Mouse (Mus musculus) myocyte (in vitro differentiated cells): ENCODE data around the gene D130043K22Rik. TPM values are rescaled to one million over a fixed set of nuclear protein-coding genes. Genes with fewer than 3 reads are reported as not detected.

Experiments
- H3K27me3 ChIP-seq: one replicate; pipeline ENCODE4 v1.6.1; 2011; ENCODE audit not compliant: control insufficient read depth, insufficient read depth, insufficient read length
- H3K36me3 ChIP-seq: one replicate; pipeline ENCODE4 v1.6.1; 2011; ENCODE audit not compliant: control insufficient read depth, insufficient read depth
- H3K4me2 ChIP-seq: one replicate; pipeline ENCODE4 v1.6.1; 2011; ENCODE audit warnings: low read depth, control low read depth
- H3K4me3 ChIP-seq: one replicate; pipeline ENCODE4 v1.5.1; 2011; ENCODE audit warnings: mild to moderate bottlenecking, control low read depth, moderate library complexity
- H3K79me2 ChIP-seq: one replicate; pipeline ENCODE4 v1.6.1; 2011; ENCODE audit not compliant: control insufficient read depth, insufficient read depth
- H3ac ChIP-seq: one replicate; pipeline ENCODE4 v1.6.1; 2011; ENCODE audit not compliant: control insufficient read depth, insufficient read length
- CEBPB ChIP-seq: IDR thresholded peaks from 2 replicates; pipeline ENCODE4 v1.6.1; 2011; ENCODE audit warnings: mild to moderate bottlenecking, moderate library complexity; ENCODE audit not compliant: poor library complexity, insufficient read depth, severe bottlenecking
- E2F4 ChIP-seq: IDR thresholded peaks from one replicate; pipeline ENCODE4 v1.6.1; 2011; ENCODE audit warnings: mild to moderate bottlenecking, control low read depth, moderate library complexity; ENCODE audit not compliant: insufficient read depth
- MAX ChIP-seq: IDR thresholded peaks from one replicate; pipeline ENCODE4 v1.6.1; 2011; ENCODE audit warnings: low read depth, mild to moderate bottlenecking, control low read depth
- MYOD1 ChIP-seq, 3 experiments: IDR thresholded peaks; one replicate each; pipeline ENCODE4 v1.6.1; 2011; ENCODE audit warnings: control low read depth in 2 of 3, low read depth in 2 of 3, mild to moderate bottlenecking in 2 of 3, moderate library complexity in 1 of 3; ENCODE audit not compliant: insufficient read length in 2 of 3, control insufficient read depth in 1 of 3
- MYOG ChIP-seq, 3 experiments: IDR thresholded peaks; one replicate each; pipeline ENCODE4 v1.6.1; 2011; ENCODE audit warnings: control low read depth in 2 of 3, low read depth in 2 of 3, mild to moderate bottlenecking in 2 of 3; ENCODE audit not compliant: insufficient read length in 2 of 3, control insufficient read depth in 1 of 3, insufficient read depth in 1 of 3
- POLR2A ChIP-seq: IDR thresholded peaks from one replicate; pipeline ENCODE4 v1.6.1; 2011; ENCODE audit warnings: low read depth, mild to moderate bottlenecking, control low read depth, moderate library complexity; ENCODE audit not compliant: insufficient read length
- POLR2AphosphoS2 ChIP-seq: IDR thresholded peaks from one replicate; pipeline ENCODE4 v1.6.1; 2011; ENCODE audit warnings: low read depth, control low read depth; ENCODE audit not compliant: insufficient read length
- REST ChIP-seq: IDR thresholded peaks from one replicate; pipeline ENCODE4 v1.6.1; 2011; ENCODE audit warnings: mild to moderate bottlenecking, control low read depth, moderate library complexity; ENCODE audit not compliant: insufficient read depth, insufficient read length
- SRF ChIP-seq: IDR thresholded peaks from one replicate; pipeline ENCODE4 v1.6.1; 2011; ENCODE audit warnings: low read depth; ENCODE audit not compliant: control insufficient read depth, insufficient read length
- TCF12 ChIP-seq: IDR thresholded peaks from one replicate; pipeline ENCODE4 v1.6.1; 2011; ENCODE audit warnings: mild to moderate bottlenecking, control low read depth; ENCODE audit not compliant: poor library complexity, insufficient read depth, severe bottlenecking
- TCF3 ChIP-seq: IDR thresholded peaks from one replicate; pipeline ENCODE4 v1.6.1; 2011; ENCODE audit warnings: low read depth, control low read depth; ENCODE audit not compliant: insufficient read length
- USF1 ChIP-seq: IDR thresholded peaks from one replicate; pipeline ENCODE4 v1.6.1; 2011; ENCODE audit warnings: low read depth, mild to moderate bottlenecking, control low read depth, moderate library complexity
- polyA plus RNA-seq: library from polyadenylated mRNA; unstranded; fragments of >200 nt; fragmentation: generic; extraction: Trizol; gene quantifications from one replicate; pipeline ENCODE4 v1.2.1, GENCODE M21; 2012; ENCODE audit warnings: missing spikeins

D130043K22Rik gene
- polyA plus RNA-seq, 1 experiment: not detected

DNA sequence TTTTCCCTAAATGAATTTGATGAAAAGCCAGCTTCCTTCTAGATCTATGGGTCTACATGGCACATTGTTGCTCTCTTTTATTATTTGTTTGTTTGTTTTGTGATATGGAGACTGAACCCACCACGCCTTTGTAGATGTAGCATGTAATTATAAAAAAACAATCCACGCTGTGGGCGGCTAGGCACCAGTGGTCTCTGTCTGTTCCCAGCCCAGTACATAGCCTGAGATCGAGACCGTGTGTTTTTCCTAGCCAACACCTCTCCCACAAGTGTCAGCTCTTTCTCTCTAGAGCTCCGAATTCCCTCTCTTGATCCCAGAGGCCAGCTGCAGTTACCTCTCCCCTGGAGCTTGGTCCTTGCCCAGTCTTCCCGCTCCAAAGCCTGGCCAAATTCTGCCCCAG lies 23.3 kb downstream of the D130043K22Rik start:
- TF ChIP-seq E2F4 (no peak), SRF (no peak), USF1 (no peak)
- Histone ChIP-seq H3K4me3 (no peak overlapping the region), H3ac (no peak overlapping the region), H3K79me2 (no peaks in the 10 kb centered on the region), H3K27me3 (no peaks in the 10 kb centered on the region), H3K36me3 (no peaks in the 10 kb centered on the region), H3K4me2 (no peak overlapping the region)

- H3K4me3 ChIP-seq: no peak overlapping the region
- no peaks in the 10 kb centered on the region for H3K27me3 ChIP-seq
- H3K4me2 ChIP-seq: no peak overlapping the region
- TF ChIP-seq TCF12: no peak
- TF ChIP-seq CEBPB: no peak
- no peak for TF ChIP-seq MYOG (IDR thresholded peaks at IDR 0.05; ENCODE audit: control insufficient read depth in 1 of 3, insufficient read depth in 1 of 3, insufficient read length in 2 of 3, low read depth in 2 of 3)
- TF ChIP-seq SRF: no peak
- TF ChIP-seq POLR2A: no peak
- no peak for TF ChIP-seq E2F4
- no peak for TF ChIP-seq POLR2AphosphoS2
- TF ChIP-seq MYOD1 (IDR thresholded peaks at IDR 0.05; ENCODE audit: control insufficient read depth in 1 of 3, insufficient read length in 2 of 3, low read depth in 2 of 3): no peak
- no peak for TF ChIP-seq REST
- no peak for TF ChIP-seq MAX
- no peak for TF ChIP-seq TCF3
- TF ChIP-seq USF1: no peak
- no peaks in the 10 kb centered on the region for H3K36me3 ChIP-seq
- no peak overlapping the region for H3ac ChIP-seq
- no peaks in the 10 kb centered on the region for H3K79me2 ChIP-seq
These were observed 34.6 kb downstream of the D130043K22Rik start for GRCm38 (mm10) chr13:24879359-24880040.

- Histone ChIP-seq H3K27me3 (no peaks in the 10 kb centered on the region), H3K4me3 (no peak overlapping the region), H3K4me2 (no peak overlapping the region), H3K36me3 (no peaks in the 10 kb centered on the region), H3K79me2 (no peaks in the 10 kb centered on the region), H3ac (no peak overlapping the region)
- no peak for TF ChIP-seq SRF
- TF ChIP-seq TCF12: no peak
These were observed 35.3 kb downstream of the D130043K22Rik start for GRCm38 (mm10) chr13:24880208-24880607.

- TF ChIP-seq MYOG (IDR thresholded peaks at IDR 0.05; ENCODE audit: control insufficient read depth in 1 of 3, insufficient read depth in 1 of 3, insufficient read length in 2 of 3, low read depth in 2 of 3): no peak
- Histone ChIP-seq H3K4me3 (no peak overlapping the region), H3K4me2 (no peak overlapping the region), H3K79me2 (no peaks in the 10 kb centered on the region), H3K36me3 (no peaks in the 10 kb centered on the region), H3K27me3 (no peaks in the 10 kb centered on the region), H3ac (no peak overlapping the region)
These were observed 35.8 kb downstream of the D130043K22Rik start for GRCm38 (mm10) chr13:24880704-24881103.

- TF ChIP-seq REST: no peak
- TF ChIP-seq SRF: no peak
- TF ChIP-seq TCF3: no peak
- TF ChIP-seq POLR2A: no peak
- TF ChIP-seq TCF12: no peak
- TF ChIP-seq E2F4: no peak
- no peak for TF ChIP-seq MAX
- TF ChIP-seq CEBPB: no peak
- no peak for TF ChIP-seq POLR2AphosphoS2
- no peak for TF ChIP-seq MYOG (IDR thresholded peaks at IDR 0.05; ENCODE audit: control insufficient read depth in 1 of 3, insufficient read depth in 1 of 3, insufficient read length in 2 of 3, low read depth in 2 of 3)
- TF ChIP-seq MYOD1 (IDR thresholded peaks at IDR 0.05; ENCODE audit: control insufficient read depth in 1 of 3, insufficient read length in 2 of 3, low read depth in 2 of 3): no peak
- TF ChIP-seq USF1: no peak
- H3K4me2 ChIP-seq: no peak overlapping the region
These were observed 37.5 kb downstream of the D130043K22Rik start for GRCm38 (mm10) chr13:24882411-24882810.

More at GRCm38 (mm10) chr13:24882411-24882810, 37.5 kb downstream of the D130043K22Rik start:
- no peaks in the 10 kb centered on the region for H3K27me3 ChIP-seq
- H3ac ChIP-seq: no peak overlapping the region
- no peaks in the 10 kb centered on the region for H3K79me2 ChIP-seq
- no peak overlapping the region for H3K4me3 ChIP-seq
- no peaks in the 10 kb centered on the region for H3K36me3 ChIP-seq
